Mouse (Mus musculus) hindlimb bud, embryonic 11.5 days (tissue): Measurements from ENCODE around the gene Sigmar1.
"Not testable (repeated sequence)": the region's sequence is repeated elsewhere in the genome, so short reads cannot be mapped to it uniquely, and the experiment has no call there.

Source experiments
- DNase-seq: peaks from one replicate; pipeline ENCODE4 v3.0.0-alpha.2; 2012; ENCODE audit warnings: low read depth, low spot score; ENCODE audit errors: extremely low spot score

Gene Sigmar1

GRCm38 (mm10) chr4:41712421-41713196 is 43.3 kb downstream of the Sigmar1 start:
- DNase-seq = no peak

DNA sequence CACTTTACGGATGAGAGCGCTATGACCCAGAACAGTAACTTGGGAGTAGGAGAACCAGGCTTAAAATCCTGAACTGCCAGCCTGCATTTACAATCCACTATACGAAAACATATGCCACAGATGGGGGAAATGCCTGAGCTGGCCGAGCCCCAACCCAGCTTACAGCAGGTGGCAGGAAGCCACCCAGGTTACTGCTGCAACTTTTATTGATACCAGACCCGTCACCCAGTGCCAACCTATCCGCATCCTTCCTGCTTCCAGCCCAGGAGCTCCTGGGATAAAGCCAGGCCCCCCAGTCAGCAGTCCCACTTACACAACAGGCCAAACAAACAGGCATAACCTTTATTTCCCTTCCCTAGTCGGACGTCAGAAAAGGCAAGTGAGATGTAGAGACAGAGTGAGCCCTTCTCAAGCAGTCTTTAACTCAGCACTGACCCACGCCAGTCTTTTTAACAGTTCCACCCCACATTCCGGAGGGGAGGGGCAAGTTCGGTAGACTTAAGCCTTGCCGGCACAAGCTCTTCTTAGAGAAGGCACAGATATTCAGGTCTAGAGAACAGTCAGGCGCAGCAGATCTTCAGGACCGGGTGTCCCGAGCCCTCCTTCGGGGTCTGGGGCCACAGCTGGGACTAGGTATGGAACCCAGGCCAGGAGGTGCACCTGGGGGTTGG is 44.1 kb downstream of the Sigmar1 start:
- no peak for DNase-seq

DNA sequence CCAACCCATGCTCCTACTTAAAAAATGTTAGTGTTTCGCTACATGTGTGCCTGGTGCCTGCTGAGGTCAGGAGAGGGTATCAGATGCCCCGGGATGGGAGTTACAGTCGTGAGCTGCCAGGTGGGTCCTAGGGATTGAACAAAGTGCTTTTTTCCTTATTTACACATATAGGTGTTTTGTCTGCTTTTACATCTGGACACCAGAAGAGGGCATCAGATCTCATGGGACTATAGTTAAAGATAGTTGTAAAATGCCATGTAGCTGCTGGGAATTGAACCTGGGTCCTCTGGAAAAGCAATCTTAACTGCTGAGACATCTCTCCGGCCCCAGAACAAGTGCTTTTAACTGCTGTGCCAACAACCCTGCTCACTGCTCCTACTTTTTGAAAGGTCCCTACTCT is 45.7 kb downstream of the Sigmar1 start:
- no peak for DNase-seq

- DNase-seq = peak; percentile 63
Measured at GRCm38 (mm10) chr4:41708192-41708745, 47.7 kb downstream of the Sigmar1 start.

- DNase-seq = no peak
Measured at GRCm38 (mm10) chr4:41707011-41707535, 48.9 kb downstream of the Sigmar1 start.

DNA sequence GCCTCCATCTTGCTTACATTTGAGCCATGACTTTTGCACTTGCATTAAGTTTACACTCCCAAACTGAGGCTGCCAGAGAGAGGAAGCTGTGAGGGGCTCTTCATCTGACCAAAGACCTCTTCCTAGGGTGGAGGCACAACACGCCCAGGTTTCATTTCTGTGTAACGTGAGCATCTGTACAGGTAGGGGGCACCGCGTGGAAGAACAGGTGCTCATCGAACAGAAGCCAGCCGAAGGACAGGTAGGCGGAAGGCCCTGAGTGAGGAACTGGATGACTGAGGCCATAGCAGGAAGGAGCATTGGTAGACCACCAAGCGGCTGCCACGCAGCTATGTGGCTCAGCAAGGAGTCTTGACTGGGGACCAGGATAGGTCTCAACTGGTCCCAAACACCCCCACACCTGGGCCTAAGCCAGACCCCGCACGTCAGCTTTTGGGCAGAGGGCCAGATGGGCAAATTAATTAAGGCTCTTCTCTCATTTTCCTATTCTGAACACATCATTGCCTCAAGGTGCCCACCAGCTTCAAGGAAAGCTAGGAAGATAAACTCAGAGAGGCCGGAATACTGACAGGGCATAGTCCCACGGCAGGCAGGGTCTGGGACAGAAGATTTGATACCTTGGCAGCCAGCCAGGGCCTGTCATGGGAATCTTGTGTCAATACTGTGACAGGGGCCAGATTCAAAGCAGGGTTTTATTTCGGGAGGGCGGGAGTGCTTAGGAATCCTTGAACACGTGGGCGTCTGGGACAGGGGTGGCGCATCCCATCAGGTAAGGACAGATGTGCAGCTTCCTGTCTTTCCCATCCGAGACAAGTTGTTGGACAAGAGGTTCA is 49.8 kb downstream of the Sigmar1 start:
- DNase-seq = no peak

GRCm38 (mm10) chr4:41704651-41705050 is 51.3 kb downstream of the Sigmar1 start:
- DNase-seq = no peak

DNA sequence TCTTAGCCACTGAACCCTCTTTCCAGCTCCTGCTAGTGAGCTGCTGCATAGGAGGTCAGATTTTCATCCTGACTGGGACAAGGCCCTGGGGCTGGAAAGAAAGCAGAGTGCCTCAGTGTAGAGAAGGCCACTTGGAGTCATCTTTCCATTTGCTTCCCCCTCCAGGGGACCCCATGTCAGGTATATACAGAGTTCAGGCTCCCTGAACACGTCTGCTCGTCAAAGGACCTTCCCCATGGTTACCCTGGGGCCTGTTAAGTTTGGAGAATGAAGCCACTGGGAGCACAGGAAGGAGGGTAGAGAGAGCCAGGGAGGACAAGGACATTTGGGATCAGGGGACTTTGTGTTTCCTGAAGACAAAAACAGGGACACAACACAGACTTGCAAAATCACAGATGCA is 53.7 kb downstream of the Sigmar1 start:
- DNase-seq = not testable (repeated sequence)

GRCm38 (mm10) chr4:41700224-41700623 is 55.7 kb downstream of the Sigmar1 start:
- not testable (repeated sequence) for DNase-seq

DNA sequence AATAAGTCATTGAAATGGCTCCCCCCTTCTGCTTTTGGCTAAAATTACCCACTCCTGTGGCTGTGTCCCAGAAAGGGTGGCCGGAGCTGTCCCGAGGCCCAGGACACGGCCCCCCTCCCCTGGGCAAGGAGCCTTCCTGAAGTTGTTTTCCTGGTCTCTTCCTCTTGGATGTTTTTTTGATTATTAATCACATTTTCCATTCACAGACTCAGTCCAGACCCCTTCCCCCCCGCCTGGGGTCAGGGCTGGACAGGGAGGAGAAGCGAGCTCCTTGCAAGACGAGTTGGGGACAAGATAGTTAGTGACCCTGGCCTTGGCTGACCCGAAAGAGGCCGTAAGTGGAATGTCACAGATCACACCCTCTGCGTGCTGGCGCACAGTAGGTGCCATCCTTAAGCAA is 56.2 kb downstream of the Sigmar1 start, which contains the start of gene Il11ra1:
TSS of gene Il11ra1 (plus strand) at position 207 of the 400 bp plus-strand sequence.
- not testable (repeated sequence) for DNase-seq

- DNase-seq = not testable (repeated sequence)
Measured at GRCm38 (mm10) chr4:41698421-41699016, 57.4 kb downstream of the Sigmar1 start.

GRCm38 (mm10) chr4:41696930-41697841 is 58.8 kb downstream of the Sigmar1 start, which contains the start of gene Cntfr:
Gene Cntfr, minus strand, starts transcription at chr4:41697089.
- not testable (repeated sequence) for DNase-seq

GRCm38 (mm10) chr4:41696452-41696851 is 59.5 kb downstream of the Sigmar1 start:
- not testable (repeated sequence) for DNase-seq

- not testable (repeated sequence) for DNase-seq
Measured at GRCm38 (mm10) chr4:41695800-41696199, 60.2 kb downstream of the Sigmar1 start.

GRCm38 (mm10) chr4:41693511-41693910 is 62.4 kb downstream of the Sigmar1 start:
- DNase-seq = not testable (repeated sequence)

DNA sequence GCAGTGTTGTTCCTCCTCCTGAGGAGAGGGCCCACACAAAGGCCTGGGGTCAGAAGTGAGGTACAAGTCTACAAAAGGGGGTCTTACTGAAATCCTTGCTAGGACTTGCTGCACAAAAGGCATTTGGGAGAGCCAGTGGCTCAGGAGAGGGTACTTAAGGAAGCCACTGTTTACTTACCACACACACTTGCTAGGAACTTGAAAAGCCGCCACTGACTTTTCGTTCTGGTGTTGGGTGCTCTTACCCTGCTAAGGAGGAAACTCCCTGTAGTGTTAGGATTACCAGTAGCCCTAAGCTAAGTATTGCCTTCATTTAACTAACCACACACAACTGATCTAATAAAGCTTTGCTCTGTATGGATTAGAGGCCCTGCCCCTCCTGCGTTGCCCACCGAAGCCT is 65.9 kb downstream of the Sigmar1 start:
- DNase-seq = not testable (repeated sequence)

DNA sequence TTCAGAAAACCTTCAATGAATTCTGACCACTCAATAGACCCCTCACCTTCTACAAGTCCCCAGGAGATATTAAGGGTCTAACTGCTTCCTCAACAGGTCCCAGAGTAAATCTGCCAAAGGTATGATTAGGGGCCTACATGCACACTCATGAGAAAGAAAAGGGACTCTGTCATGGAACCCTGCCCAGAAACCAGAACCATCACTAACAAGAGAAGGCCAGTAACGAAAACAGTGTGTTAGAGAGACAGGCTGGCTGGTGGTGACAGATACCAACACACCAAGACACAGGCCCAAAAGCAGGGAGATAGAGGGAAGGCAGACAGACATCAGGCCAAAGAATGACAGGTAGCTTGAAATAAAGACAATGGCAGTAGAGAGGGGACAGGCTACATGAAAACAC is 67.4 kb downstream of the Sigmar1 start:
- DNase-seq = not testable (repeated sequence)
